In the genomic region with DNA sequence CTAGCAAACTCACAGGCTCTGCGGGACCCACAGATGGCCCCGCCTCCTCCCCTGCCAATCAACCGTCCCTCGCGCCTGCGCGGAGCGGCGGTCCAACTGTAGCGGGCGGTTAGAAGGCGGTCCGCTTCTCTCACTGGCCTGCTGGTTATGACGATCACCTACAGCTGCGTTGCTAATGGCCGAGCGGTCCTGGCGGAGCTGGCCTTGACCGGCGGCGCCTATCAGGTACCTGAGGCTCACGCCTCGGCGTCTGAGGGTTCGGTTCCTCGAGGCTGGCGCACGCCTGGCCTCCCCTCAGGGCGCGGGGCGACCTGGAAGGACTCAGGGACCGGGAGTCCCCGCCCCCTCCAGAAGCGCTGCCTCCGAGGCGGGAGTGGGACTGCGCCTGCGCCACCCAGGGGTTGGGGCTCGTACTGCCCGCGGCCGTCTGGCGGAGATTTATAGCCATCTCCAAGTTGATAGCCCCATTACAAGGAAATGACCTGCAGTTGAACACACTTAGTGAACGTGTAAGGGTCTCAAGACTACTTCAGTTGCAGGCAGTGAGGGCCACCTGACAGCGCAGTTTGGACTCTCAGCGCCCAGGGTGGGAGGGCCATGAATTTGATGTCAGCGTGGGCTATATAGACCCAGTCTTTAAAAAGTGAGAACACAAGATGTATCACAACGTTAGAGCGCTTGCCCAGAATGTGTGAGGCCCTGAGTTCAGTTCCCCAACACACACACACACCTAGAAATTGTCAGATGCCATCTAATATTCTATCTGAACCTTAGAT, we compare ENCODE assay signal across 8 mouse cellular contexts. TPM values are rescaled to one million over a fixed set of nuclear protein-coding genes. Genes with fewer than 3 reads are reported as not detected.
DNase-seq lines count a peak whose midpoint lies in the region; ATAC-seq and TF ChIP-seq lines count a peak whose summit lies in the region.

A gene (plus strand): TSS at position 74 of the 776 bp plus-strand sequence.

- 0 out of 2 replicates have a peak, but pooled peaks cover 4% of the 10 kb centered on the region for H3K4me1 ChIP-seq in neural tube, embryonic 15.5 days
- peaks cover 4% of the 10 kb centered on the region for H3K4me1 ChIP-seq in testis, adult 2 months (ENCODE audit: control insufficient read depth, insufficient read depth, low read length)

- in situ Hi-C loops in Patski (cut with MboI; ENCODE audit: low pct_unique_long_range_greater_than_20kb): no loop called here

- H3K9ac ChIP-seq in neural tube, embryonic 15.5 days (replicated peaks): peak within 1 kb of the TSS; percentile 64

- no peak for DNase-seq in Patski (ENCODE audit: low read depth, low spot score)
- DNase-seq in cerebellum, adult 9-11 months: peak; percentile 95
- DNase-seq in frontal cortex, adult 2 months (ENCODE audit: extremely low spot score in 1 of 2, low spot score in 1 of 2): peak; percentile 91 to 96
- DNase-seq in layer of hippocampus, adult 2 months (ENCODE audit: low spot score in 2 of 2): peak; percentile 95 to 97
- peak; percentile 97 to 98 for DNase-seq in lung, adult 18-20 months

- TF ChIP-seq POLR2A in testis, adult 2 months (IDR thresholded peaks at IDR 0.05; ENCODE audit: control insufficient read depth, low read depth, low read length): peak; percentile 70

- H3K36me3 ChIP-seq in neural tube, embryonic 15.5 days: no peaks in the 10 kb centered on the region
- H3K36me3 ChIP-seq in testis, adult 2 months (ENCODE audit: control insufficient read depth, insufficient read depth, low read length): no peaks in the 10 kb centered on the region

- no peaks in the 10 kb centered on the region for H3K9me3 ChIP-seq in neural tube, embryonic 15.5 days (replicated peaks)

- H3K4me2 ChIP-seq in neural tube, embryonic 15.5 days: peak within 1 kb of the TSS; percentile 65

- 4% methylated on average over 49 of the region's 49 CpGs for WGBS in neural tube, embryonic 15.5 days

- H3K4me3 ChIP-seq in layer of hippocampus, adult 2 months: peak within 1 kb of the TSS; percentile 65
- peak within 1 kb of the TSS; percentile 69 for H3K4me3 ChIP-seq in neural tube, embryonic 15.5 days (replicated peaks)
- peak within 1 kb of the TSS; percentile 95 for H3K4me3 ChIP-seq in testis, adult 2 months (ENCODE audit: control insufficient read depth, low read depth, low read length)

- TF ChIP-seq CTCF in Patski (IDR thresholded peaks at IDR 0.05): peak; percentile 45
- peak; percentile 79 for TF ChIP-seq CTCF in layer of hippocampus, adult 2 months (conservative IDR thresholded peaks at IDR 0.05)
- no peak for TF ChIP-seq CTCF in testis, adult 2 months (IDR thresholded peaks at IDR 0.05; ENCODE audit: control insufficient read depth, insufficient read depth, insufficient replicate concordance, low read depth, low read length)

- POLR2A ChIA-PET in Patski (lab: Charles Lee): no interaction called here

- no peaks in the 10 kb centered on the region for H3K27me3 ChIP-seq in Patski
- H3K27me3 ChIP-seq in neural tube, embryonic 15.5 days (replicated peaks): no peaks in the 10 kb centered on the region
- H3K27me3 ChIP-seq in testis, adult 2 months (ENCODE audit: control insufficient read depth, insufficient read depth, low read length): no peaks in the 10 kb centered on the region

- H3K27ac ChIP-seq in layer of hippocampus, adult 2 months: peak within 1 kb of the TSS; percentile 89
- peak within 1 kb of the TSS; percentile 92 for H3K27ac ChIP-seq in neural tube, embryonic 15.5 days (replicated peaks)
- H3K27ac ChIP-seq in testis, adult 2 months (ENCODE audit: control insufficient read depth, insufficient read depth, low read depth, low read length): peak within 1 kb of the TSS; percentile 98

- CTCF ChIA-PET in Patski (lab: Charles Lee): interaction anchor here (1.4 kb wide), 1 partner anchor 12 kb away, joined by 6 read pairs; no protein-coding TSS in a partner anchor

- ATAC-seq in Patski: peak; percentile 89
- ATAC-seq in hematopoietic stem cell, adult 5-6 weeks (replicated peaks in 1 of 2; ENCODE audit: insufficient read depth in 1 of 2, low FRiP score in 2 of 2, low TSS enrichment in 1 of 2, low read depth in 1 of 2, poor library complexity in 2 of 2, severe bottlenecking in 2 of 2): peak; percentile 97 to 99
- peak; percentile 99 for ATAC-seq in neural tube, embryonic 15.5 days (ENCODE audit: low FRiP score)

RNA-seq across cellular contexts. Expression of the gene that starts here (rescaled TPM):
- polyA plus RNA-seq in Patski (2021): not detected
- 0.86 and 1.1 TPM in 2 replicates for polyA plus RNA-seq in frontal cortex, adult 2 months (2012; rRNA removed)
- total RNA-seq in hematopoietic stem cell, adult 5-6 weeks (2017): not detected in 2 replicates
- 1 to 10 TPM; 1.4 to 1.6 TPM for total RNA-seq in layer of hippocampus, adult 2 months (2021)
- 1.4 TPM in 2 replicates for polyA plus RNA-seq in neural tube, embryonic 15.5 days (2015; fragmentation: Nextera tagmentation; extraction: Ambion mirVana)
- polyA plus RNA-seq in testis, adult 2 months (2012; rRNA removed): 2.9 and 3.7 TPM in 2 replicates

Comparison
In these comparisons a context has a peak if more than half of its experiments do, and no peak if none do; other contexts are left out.
1. Peak in ATAC-seq in Patski; RNA of the gene not detected or under 1 TPM.
2. Peak in ATAC-seq in hematopoietic stem cell, adult 5-6 weeks; RNA of the gene not detected or under 1 TPM.